In genomic region chr1:89400734-89401202, GRCm38 (mm10) we compare ENCODE assay signal across 10 mouse cellular contexts. TPM values are rescaled to one million over a fixed set of nuclear protein-coding genes. Genes with fewer than 3 reads are reported as not detected.
DNase-seq lines count a peak whose midpoint lies in the region; ATAC-seq lines count a peak whose summit lies in the region.
"Had no signal": no experiment of that assay in that cellular context is flagged by ENCODE, and none has a peak within 500 bp of the region (broad histone marks: within the 10 kb centered on the region; RNA-seq: fewer than 3 reads in every experiment).

No protein-coding gene starts in this region.

- no peaks in the 10 kb centered on the region for H3K27me3 ChIP-seq in lung, embryonic 15.5 days
- peaks cover 73% of the 10 kb centered on the region for H3K27me3 ChIP-seq in hindbrain, embryonic 10.5 days (ENCODE audit: insufficient read depth, poor library complexity, severe bottlenecking)
- H3K27me3 ChIP-seq: embryonic facial prominence, embryonic 13.5 days had no signal

- H3K4me1 ChIP-seq in lung, embryonic 15.5 days = no peaks in the 10 kb centered on the region; the same call in 1 of the 2 replicates
- peaks cover 24% of the 10 kb centered on the region for H3K4me1 ChIP-seq in hindbrain, embryonic 10.5 days (replicated peaks)
- H3K4me1 ChIP-seq: embryonic facial prominence, embryonic 13.5 days had no signal

- WGBS in lung, embryonic 15.5 days = 59% methylated on average over 10 of the region's 10 CpGs
- 23% methylated on average over 10 of the region's 10 CpGs for WGBS in hindbrain, embryonic 10.5 days

- no peak overlapping the region for H3K27ac ChIP-seq in lung, embryonic 15.5 days
- peak overlapping the region; percentile 9; the same call in 1 of the 2 replicates for H3K27ac ChIP-seq in hindbrain, embryonic 10.5 days
- H3K27ac ChIP-seq: embryonic facial prominence, embryonic 13.5 days had no signal

- H3K36me3 ChIP-seq in lung, embryonic 15.5 days = no peaks in the 10 kb centered on the region
- no peaks in the 10 kb centered on the region for H3K36me3 ChIP-seq in hindbrain, embryonic 10.5 days
- H3K36me3 ChIP-seq: embryonic facial prominence, embryonic 13.5 days had no signal

- H3K4me3 ChIP-seq in lung, embryonic 15.5 days = no peak overlapping the region
- 0 out of 2 replicates have a peak overlapping the region, but pooled peaks have one; percentile 9 for H3K4me3 ChIP-seq in hindbrain, embryonic 10.5 days
- H3K4me3 ChIP-seq: embryonic facial prominence, embryonic 13.5 days had no signal

- no peak overlapping the region for H3K4me2 ChIP-seq in lung, embryonic 15.5 days
- H3K4me2 ChIP-seq: embryonic facial prominence, embryonic 13.5 days had no signal

- no peak overlapping the region for H3K9ac ChIP-seq in lung, embryonic 15.5 days
- H3K9ac ChIP-seq: embryonic facial prominence, embryonic 13.5 days had no signal

- intact Hi-C loops in left cerebral cortex, postnatal 25 days (cut with DNase I) = loop anchor here (5.0 kb wide), 1 partner anchor 168 kb away; no protein-coding TSS in a partner anchor
- intact Hi-C loops in heart, postnatal 10 days (cut with DNase I) = no loop called here

- ATAC-seq in lung, embryonic 15.5 days (ENCODE audit: borderline replicate concordance, extremely low read depth, low FRiP score, low TSS enrichment) = peak; percentile 71
- no peak for ATAC-seq in CD4-positive, CD25-positive, alpha-beta regulatory T cell, adult 4 months
- ATAC-seq in megakaryocyte progenitor cell, adult 5-6 weeks (replicated peaks; ENCODE audit: poor library complexity) = no peak

- DNase-seq in lung, adult 18-20 months = no peak
- peak; percentile 81 for DNase-seq in hindbrain, embryonic 10.5 days (ENCODE audit: low spot score)
- peak; percentile 25 to 54 for DNase-seq in left cerebral cortex, postnatal 25 days (ENCODE audit: low spot score in 2 of 2)
- DNase-seq in retina, postnatal 7 days (ENCODE audit: low read depth, low spot score) = peak; percentile 6
- no peak for DNase-seq in heart, postnatal 10 days
- DNase-seq: adrenal gland, postnatal 10 days had no signal

- no peaks in the 10 kb centered on the region for H3K9me3 ChIP-seq in lung, embryonic 15.5 days
- 0 out of 2 replicates have a peak, but pooled peaks cover 3% of the 10 kb centered on the region for H3K9me3 ChIP-seq in hindbrain, embryonic 10.5 days
- H3K9me3 ChIP-seq: embryonic facial prominence, embryonic 13.5 days had no signal

RNA-seq across cellular contexts. Expression of gene Agap1, which starts 53.8 kb away (rescaled TPM):
- 10.6 and 11.5 TPM in 2 replicates for polyA plus RNA-seq in lung, embryonic 15.5 days (2015; fragmentation: Nextera tagmentation; extraction: Ambion mirVana)
- polyA plus RNA-seq in hindbrain, embryonic 10.5 days (2016; fragmentation: Nextera tagmentation; extraction: Ambion mirVana) = 18.6 and 27.2 TPM in 2 replicates
- 100 to 1,000 TPM; 240 to 255 TPM for total RNA-seq in left cerebral cortex, postnatal 25 days (2021)
- 10 to 100 TPM; 54.4 to 57.6 TPM for total RNA-seq in heart, postnatal 10 days (2021)
- under 1 TPM in 1 of 2 experiments, not detected in 1; 0.20 TPM for polyA plus RNA-seq in CD4-positive, CD25-positive, alpha-beta regulatory T cell, adult 4 months (2017; shearing (Covaris generic))
- total RNA-seq in megakaryocyte progenitor cell, adult 5-6 weeks (2015) = 7.8 and 9.4 TPM in 2 replicates
- 5.8 and 6.8 TPM in 2 replicates for total RNA-seq in megakaryocyte progenitor cell, adult 5-6 weeks (2017)

Comparison
In these comparisons a context has a peak if more than half of its experiments do, and no peak if none do; other contexts are left out.
1. DNase-seq: peak in hindbrain, embryonic 10.5 days (single experiment), left cerebral cortex, postnatal 25 days (2 of 2) and retina, postnatal 7 days (single experiment); none in lung, adult 18-20 months (0 of 2) and heart, postnatal 10 days (0 of 2).
2. RNA of gene Agap1, which starts 53.8 kb away (total RNA-seq): 240 to 255 TPM in left cerebral cortex, postnatal 25 days and 54.4 to 57.6 TPM in heart, postnatal 10 days; 5.8 to 9.4 TPM in megakaryocyte progenitor cell, adult 5-6 weeks; every median in the first group is over 4 times any median in the second.